Mouse (Mus musculus) neural tube, embryonic 14.5 days (tissue): ENCODE results near the gene Obscn. TPM values are rescaled to one million over a fixed set of nuclear protein-coding genes. Genes with fewer than 3 reads are reported as not detected.
A peak's percentile ranks its signal among the peaks of the same experiment; 100 is the strongest.

Source experiments
- ATAC-seq: fragments of 200-750 bp; cut with Nextera tagmentation; 2 replicates; pipeline ENCODE4 v1.8.0; 2017; ENCODE audit warnings: low read depth, mild to moderate bottlenecking, moderate TSS enrichment, moderate library complexity
- H3K27ac ChIP-seq: fragments of 300-500 bp; sonication (generic); 2 replicates; pipeline ENCODE4 v1.5.1; 2014; ENCODE audit warnings: low read depth, mild to moderate bottlenecking, control low read depth, low read length, moderate library complexity, mixed read lengths
- H3K27me3 ChIP-seq: fragments of 300-500 bp; sonication (generic); 2 replicates; pipeline ENCODE4 v1.6.1; 2014; ENCODE audit warnings: low read length; ENCODE audit not compliant: control insufficient read depth, insufficient read depth
- H3K36me3 ChIP-seq: fragments of 300-500 bp; sonication (generic); 2 replicates; pipeline ENCODE4 v1.6.1; 2014; ENCODE audit warnings: low read length, mixed read lengths; ENCODE audit not compliant: control insufficient read depth, insufficient read depth
- H3K4me1 ChIP-seq: fragments of 300-500 bp; sonication (generic); 2 replicates; pipeline ENCODE4 v1.6.1; 2014; ENCODE audit warnings: low read length; ENCODE audit not compliant: control insufficient read depth, insufficient read depth
- H3K4me2 ChIP-seq: fragments of 300-500 bp; sonication (generic); 2 replicates; pipeline ENCODE4 v1.6.1; 2014; ENCODE audit warnings: mild to moderate bottlenecking, low read depth, low read length, control low read depth
- H3K4me3 ChIP-seq: fragments of 300-500 bp; sonication (generic); 2 replicates; pipeline ENCODE4 v1.5.1; 2014; ENCODE audit warnings: low read depth, low read length, control low read depth, mixed read lengths
- H3K9ac ChIP-seq: fragments of 300-500 bp; sonication (generic); replicated peaks from 2 replicates; pipeline ENCODE4 v1.6.1; 2014; ENCODE audit warnings: low read depth, mild to moderate bottlenecking, control low read depth, low read length, mixed read lengths
- H3K9me3 ChIP-seq: fragments of 300-500 bp; sonication (generic); 2 replicates; pipeline ENCODE4 v1.6.1; 2016; ENCODE audit warnings: low read length; ENCODE audit not compliant: control insufficient read depth
- WGBS: fragments of 180-500 bp; shearing (Covaris S2); extraction: QIAGEN DNeasy Blood & Tissue Kit; methylation state at CpG from one replicate; pipeline ENCODE4 v1.1.7; 2014; 5-methylcytosine and 5-hydroxymethylcytosine counted together
- polyA plus RNA-seq: library from polyadenylated mRNA; unstranded; fragments of >200 nt; fragmentation: Nextera tagmentation; extraction: Ambion mirVana; gene quantifications from 2 replicates; pipeline ENCODE4 v1.2.1, GENCODE M21; 2014

Gene Obscn
- polyA plus RNA-seq, 1 experiment from 2014 or later, result 0.74 TPM

- 0 out of 2 replicates have a peak, but pooled peaks cover 5% of the 10 kb centered on the region for H3K36me3 ChIP-seq
- no peak overlapping the region for H3K4me3 ChIP-seq
- no peaks in the 10 kb centered on the region for H3K4me1 ChIP-seq
- WGBS, result 93% methylated on average over 7 of the region's 7 CpGs
- no peak overlapping the region for H3K4me2 ChIP-seq
- H3K9ac ChIP-seq, result no peak overlapping the region
- H3K9me3 ChIP-seq, result no peaks in the 10 kb centered on the region
- no peak for ATAC-seq
- no peak overlapping the region for H3K27ac ChIP-seq
- no peaks in the 10 kb centered on the region for H3K27me3 ChIP-seq
Measured at GRCm38 (mm10) chr11:59154220-59154619, 18.0 kb upstream of the Obscn start.

- Histone ChIP-seq H3K4me3 (no peak overlapping the region), H3K27me3 (no peaks in the 10 kb centered on the region)
- WGBS, result 26% methylated on average over 3 of the region's 3 CpGs
Measured at GRCm38 (mm10) chr11:59151729-59152128, 15.5 kb upstream of the Obscn start.

GRCm38 (mm10) chr11:59149302-59149701 lies 13.1 kb upstream of the Obscn start:
- WGBS, result 68% methylated on average over 3 of the region's 3 CpGs
- H3K9me3 ChIP-seq, result no peaks in the 10 kb centered on the region
- no peaks in the 10 kb centered on the region for H3K4me1 ChIP-seq
- no peak overlapping the region for H3K27ac ChIP-seq
- H3K4me3 ChIP-seq, result no peak overlapping the region
- H3K36me3 ChIP-seq, result no peaks in the 10 kb centered on the region
- H3K27me3 ChIP-seq, result no peaks in the 10 kb centered on the region
- no peak for ATAC-seq
- no peak overlapping the region for H3K4me2 ChIP-seq
- no peak overlapping the region for H3K9ac ChIP-seq

More at GRCm38 (mm10) chr11:59151729-59152128, 15.5 kb upstream of the Obscn start:
- Histone ChIP-seq H3K4me2 (no peak overlapping the region), H3K9ac (no peak overlapping the region), H3K9me3 (no peaks in the 10 kb centered on the region), H3K4me1 (no peaks in the 10 kb centered on the region), H3K27ac (no peak overlapping the region), H3K36me3 (no peaks in the 10 kb centered on the region)
- no peak for ATAC-seq

- H3K27ac ChIP-seq, result no peak overlapping the region
Measured at GRCm38 (mm10) chr11:59142962-59143361, 6.8 kb upstream of the Obscn start.

GRCm38 (mm10) chr11:59141772-59142370 lies 5.7 kb upstream of the Obscn start:
- ATAC-seq, result no peak
- H3K36me3 ChIP-seq, result no peaks in the 10 kb centered on the region
- no peaks in the 10 kb centered on the region for H3K9me3 ChIP-seq
- H3K4me3 ChIP-seq, result no peak overlapping the region
- H3K27ac ChIP-seq, result no peak overlapping the region
- H3K27me3 ChIP-seq, result peaks cover 7% of the 10 kb centered on the region
- no peaks in the 10 kb centered on the region for H3K4me1 ChIP-seq
- peak overlapping the region; percentile 29 for H3K4me2 ChIP-seq
- 4% methylated on average over 14 of the region's 14 CpGs for WGBS
- no peak overlapping the region for H3K9ac ChIP-seq

More at GRCm38 (mm10) chr11:59142962-59143361, 6.8 kb upstream of the Obscn start:
- Histone ChIP-seq H3K36me3 (no peaks in the 10 kb centered on the region), H3K4me2 (no peak overlapping the region), H3K9me3 (no peaks in the 10 kb centered on the region), H3K4me3 (no peak overlapping the region), H3K4me1 (no peaks in the 10 kb centered on the region), H3K9ac (no peak overlapping the region), H3K27me3 (no peaks in the 10 kb centered on the region)
- ATAC-seq, result no peak
- WGBS, result 82% methylated on average over 5 of the region's 5 CpGs

GRCm38 (mm10) chr11:59138537-59139486 lies 2.6 kb upstream of the Obscn start:
- no peaks in the 10 kb centered on the region for H3K36me3 ChIP-seq
- H3K4me2 ChIP-seq, result no peak overlapping the region
- no peak overlapping the region for H3K27ac ChIP-seq
- ATAC-seq, result no peak
- no peak overlapping the region for H3K9ac ChIP-seq
- H3K4me3 ChIP-seq, result no peak overlapping the region
- H3K4me1 ChIP-seq, result no peaks in the 10 kb centered on the region
- 76% methylated on average over 19 of the region's 19 CpGs for WGBS
- peaks cover 26% of the 10 kb centered on the region for H3K27me3 ChIP-seq
- no peaks in the 10 kb centered on the region for H3K9me3 ChIP-seq

- 70% methylated on average over 12 of the region's 12 CpGs for WGBS
- no peak overlapping the region for H3K9ac ChIP-seq
- peaks cover 31% of the 10 kb centered on the region for H3K27me3 ChIP-seq
- no peak for ATAC-seq
- H3K4me1 ChIP-seq, result no peaks in the 10 kb centered on the region
- H3K27ac ChIP-seq, result no peak overlapping the region
- no peaks in the 10 kb centered on the region for H3K36me3 ChIP-seq
- no peak overlapping the region for H3K4me2 ChIP-seq
- H3K4me3 ChIP-seq, result no peak overlapping the region
- no peaks in the 10 kb centered on the region for H3K9me3 ChIP-seq
Measured at GRCm38 (mm10) chr11:59136994-59137706, 948 bp upstream of the Obscn start.

- 9% methylated on average over 52 of the region's 55 CpGs for WGBS
- Histone ChIP-seq H3K9ac (no peak overlapping the region), H3K36me3 (no peaks in the 10 kb centered on the region), H3K27ac (no peak overlapping the region), H3K4me2 (peak overlapping the region; percentile 40), H3K27me3 (peaks cover 31% of the 10 kb centered on the region), H3K4me1 (no peaks in the 10 kb centered on the region), H3K4me3 (peak overlapping the region; percentile 20; the same call in 1 of the 2 replicates), H3K9me3 (no peaks in the 10 kb centered on the region)
- 0 out of 2 replicates have a peak, but pooled peaks have one; percentile 10 for ATAC-seq
Measured at GRCm38 (mm10) chr11:59135051-59135820, 966 bp downstream of the Obscn start.
